Mouse (Mus musculus) lung, postnatal 0 days (tissue): ENCODE measurements around the gene Tff2.

Experiments used
- CTCF ChIP-seq: IDR thresholded peaks from 2 replicates; pipeline ENCODE4 v1.5.1; 2016; ENCODE audit warnings: antibody characterized with exemption, mild to moderate bottlenecking
- EP300 ChIP-seq: IDR thresholded peaks from 2 replicates; pipeline ENCODE4 v1.6.1; 2016; ENCODE audit warnings: antibody characterized with exemption, mild to moderate bottlenecking, control low read depth

DNA sequence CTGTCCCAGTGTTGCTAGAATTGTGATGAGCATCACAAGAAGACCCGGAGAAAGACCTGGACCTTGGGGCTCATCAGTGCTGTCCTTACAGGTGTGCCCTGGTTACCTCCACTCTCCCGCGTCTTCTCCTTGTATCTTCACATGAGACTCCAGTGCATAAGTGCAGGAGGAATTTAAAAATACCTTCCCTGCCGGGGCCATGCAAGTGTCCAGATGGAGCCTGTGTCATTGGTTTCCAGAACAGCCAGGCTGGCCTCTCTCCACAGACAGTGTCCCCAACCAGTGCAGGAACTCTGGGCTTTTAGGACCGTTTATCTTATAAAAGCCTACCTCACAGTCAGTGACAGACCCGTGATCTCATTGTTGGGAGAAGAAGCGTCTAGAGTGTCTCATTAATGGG is 48.5 kb downstream of the Tff2 start:
- TF ChIP-seq CTCF (no peak), EP300 (no peak)
